Mouse (Mus musculus): ENCODE measurements around the gene Rnf181. TPM values are rescaled to one million over a fixed set of nuclear protein-coding genes. Genes with fewer than 3 reads are reported as not detected.
A peak's percentile ranks its signal among the peaks of the same experiment; 100 is the strongest.

Rnf181 gene
- 115 and 145 TPM in 2 replicates for polyA plus RNA-seq (2014; fragmentation: Nextera tagmentation; extraction: Ambion mirVana)

GRCm38 (mm10) chr6:72366844-72367443 is at the start of gene Rnf181:
Gene Rnf181, minus strand, starts transcription at chr6:72366956.
- H3K27me3 ChIP-seq (ENCODE audit: control insufficient read depth, insufficient read depth, low read length): no peaks in the 10 kb centered on the region
- H3K4me2 ChIP-seq (ENCODE audit: low read depth, low read length): no peak within 1 kb of the TSS
- H3K9me3 ChIP-seq (ENCODE audit: control insufficient read depth, low read length): no peaks in the 10 kb centered on the region
- no peak within 1 kb of the TSS for H3K27ac ChIP-seq (ENCODE audit: low read depth, low read length)
- H3K4me3 ChIP-seq (ENCODE audit: low read depth, low read length): no peak within 1 kb of the TSS
- H3K36me3 ChIP-seq (ENCODE audit: control insufficient read depth, insufficient read depth, low read length): no peaks in the 10 kb centered on the region
- no peak for ATAC-seq (ENCODE audit: low read depth)
- 76% methylated on average over 4 of the region's 4 CpGs for WGBS
- H3K9ac ChIP-seq (replicated peaks; ENCODE audit: low read depth, low read length): no peak within 1 kb of the TSS
- no peaks in the 10 kb centered on the region for H3K4me1 ChIP-seq (ENCODE audit: control insufficient read depth, insufficient read depth, low read length)

- no peaks in the 10 kb centered on the region for H3K9me3 ChIP-seq (ENCODE audit: control insufficient read depth, low read length)
- 89% methylated on average over 7 of the region's 7 CpGs for WGBS
- no peak for ATAC-seq (ENCODE audit: low read depth)
- H3K4me3 ChIP-seq (ENCODE audit: low read depth, low read length): no peak overlapping the region
- peaks cover 14% of the 10 kb centered on the region; the same call in 1 of the 2 replicates for H3K36me3 ChIP-seq (ENCODE audit: control insufficient read depth, insufficient read depth, low read length)
- no peaks in the 10 kb centered on the region for H3K27me3 ChIP-seq (ENCODE audit: control insufficient read depth, insufficient read depth, low read length)
- H3K4me1 ChIP-seq (ENCODE audit: control insufficient read depth, insufficient read depth, low read length): peaks cover 8% of the 10 kb centered on the region
- no peak overlapping the region for H3K27ac ChIP-seq (ENCODE audit: low read depth, low read length)
- no peak overlapping the region for H3K9ac ChIP-seq (replicated peaks; ENCODE audit: low read depth, low read length)
- no peak overlapping the region for H3K4me2 ChIP-seq (ENCODE audit: low read depth, low read length)
Measured at GRCm38 (mm10) chr6:72415964-72416772, 49.4 kb upstream of the Rnf181 start.

GRCm38 (mm10) chr6:72415181-72415580 is 48.4 kb upstream of the Rnf181 start:
- ATAC-seq (ENCODE audit: low read depth): no peak
- Histone ChIP-seq H3K4me1 (ENCODE audit: control insufficient read depth, insufficient read depth, low read length) (peaks cover 8% of the 10 kb centered on the region), H3K4me2 (ENCODE audit: low read depth, low read length) (peak overlapping the region; percentile 88), H3K4me3 (ENCODE audit: low read depth, low read length) (peak overlapping the region; percentile 46; the same call in 1 of the 2 replicates), H3K27ac (ENCODE audit: low read depth, low read length) (no peak overlapping the region), H3K9ac (replicated peaks; ENCODE audit: low read depth, low read length) (no peak overlapping the region), H3K36me3 (ENCODE audit: control insufficient read depth, insufficient read depth, low read length) (peaks cover 14% of the 10 kb centered on the region; the same call in 1 of the 2 replicates), H3K27me3 (ENCODE audit: control insufficient read depth, insufficient read depth, low read length) (no peaks in the 10 kb centered on the region), H3K9me3 (ENCODE audit: control insufficient read depth, low read length) (no peaks in the 10 kb centered on the region)
- WGBS: 87% methylated on average over 5 of the region's 5 CpGs

- 2% methylated on average over 33 of the region's 33 CpGs for WGBS
- Histone ChIP-seq H3K4me3 (ENCODE audit: low read depth, low read length) (peak within 1 kb of the TSS; percentile 46), H3K27me3 (ENCODE audit: control insufficient read depth, insufficient read depth, low read length) (no peaks in the 10 kb centered on the region), H3K36me3 (ENCODE audit: control insufficient read depth, insufficient read depth, low read length) (peaks cover 10% of the 10 kb centered on the region; the same call in 1 of the 2 replicates), H3K4me2 (ENCODE audit: low read depth, low read length) (peak within 1 kb of the TSS; percentile 88), H3K9ac (replicated peaks; ENCODE audit: low read depth, low read length) (peak within 1 kb of the TSS; percentile 66), H3K4me1 (ENCODE audit: control insufficient read depth, insufficient read depth, low read length) (peaks cover 8% of the 10 kb centered on the region), H3K27ac (ENCODE audit: low read depth, low read length) (0 out of 2 replicates have a peak within 1 kb of the TSS, but pooled peaks have one; percentile 8), H3K9me3 (ENCODE audit: control insufficient read depth, low read length) (no peaks in the 10 kb centered on the region)
- ATAC-seq (ENCODE audit: low read depth): peak; percentile 96
Measured at GRCm38 (mm10) chr6:72414076-72414756, 47.5 kb upstream of the Rnf181 start, which contains the start of gene Ggcx. Gene Ggcx, plus strand, starts transcription at chr6:72414308.

GRCm38 (mm10) chr6:72410518-72410917 is 43.8 kb upstream of the Rnf181 start:
- peaks cover 8% of the 10 kb centered on the region for H3K4me1 ChIP-seq (ENCODE audit: control insufficient read depth, insufficient read depth, low read length)
- no peak for ATAC-seq (ENCODE audit: low read depth)
- 81% methylated on average over 7 of the region's 7 CpGs for WGBS
- no peak overlapping the region for H3K4me2 ChIP-seq (ENCODE audit: low read depth, low read length)
- H3K27me3 ChIP-seq (ENCODE audit: control insufficient read depth, insufficient read depth, low read length): no peaks in the 10 kb centered on the region
- H3K4me3 ChIP-seq (ENCODE audit: low read depth, low read length): no peak overlapping the region
- H3K9me3 ChIP-seq (ENCODE audit: control insufficient read depth, low read length): no peaks in the 10 kb centered on the region
- no peaks in the 10 kb centered on the region for H3K36me3 ChIP-seq (ENCODE audit: control insufficient read depth, insufficient read depth, low read length)
- H3K27ac ChIP-seq (ENCODE audit: low read depth, low read length): no peak overlapping the region
- H3K9ac ChIP-seq (replicated peaks; ENCODE audit: low read depth, low read length): no peak overlapping the region

GRCm38 (mm10) chr6:72410003-72410402 is 43.2 kb upstream of the Rnf181 start:
- no peak overlapping the region for H3K4me3 ChIP-seq (ENCODE audit: low read depth, low read length)
- H3K27me3 ChIP-seq (ENCODE audit: control insufficient read depth, insufficient read depth, low read length): no peaks in the 10 kb centered on the region
- WGBS: 32% methylated on average over 1 of the region's 1 CpGs
- no peak overlapping the region for H3K4me2 ChIP-seq (ENCODE audit: low read depth, low read length)
- peaks cover 5% of the 10 kb centered on the region for H3K4me1 ChIP-seq (ENCODE audit: control insufficient read depth, insufficient read depth, low read length)
- H3K36me3 ChIP-seq (ENCODE audit: control insufficient read depth, insufficient read depth, low read length): no peaks in the 10 kb centered on the region
- ATAC-seq (ENCODE audit: low read depth): no peak
- no peak overlapping the region for H3K27ac ChIP-seq (ENCODE audit: low read depth, low read length)
- no peak overlapping the region for H3K9ac ChIP-seq (replicated peaks; ENCODE audit: low read depth, low read length)
- H3K9me3 ChIP-seq (ENCODE audit: control insufficient read depth, low read length): no peaks in the 10 kb centered on the region

GRCm38 (mm10) chr6:72409567-72409966 is 42.8 kb upstream of the Rnf181 start:
- ATAC-seq (ENCODE audit: low read depth): no peak
- Histone ChIP-seq H3K4me1 (ENCODE audit: control insufficient read depth, insufficient read depth, low read length) (peaks cover under 1% of the 10 kb centered on the region), H3K4me3 (ENCODE audit: low read depth, low read length) (no peak overlapping the region), H3K9me3 (ENCODE audit: control insufficient read depth, low read length) (no peaks in the 10 kb centered on the region), H3K9ac (replicated peaks; ENCODE audit: low read depth, low read length) (no peak overlapping the region), H3K27me3 (ENCODE audit: control insufficient read depth, insufficient read depth, low read length) (no peaks in the 10 kb centered on the region), H3K4me2 (ENCODE audit: low read depth, low read length) (no peak overlapping the region), H3K36me3 (ENCODE audit: control insufficient read depth, insufficient read depth, low read length) (no peaks in the 10 kb centered on the region), H3K27ac (ENCODE audit: low read depth, low read length) (no peak overlapping the region)
- 16% methylated on average over 3 of the region's 3 CpGs for WGBS

GRCm38 (mm10) chr6:72407119-72407518 is 40.4 kb upstream of the Rnf181 start:
- no peak overlapping the region for H3K4me2 ChIP-seq (ENCODE audit: low read depth, low read length)
- H3K9me3 ChIP-seq (ENCODE audit: control insufficient read depth, low read length): no peaks in the 10 kb centered on the region
- H3K4me3 ChIP-seq (ENCODE audit: low read depth, low read length): no peak overlapping the region
- no peak overlapping the region for H3K9ac ChIP-seq (replicated peaks; ENCODE audit: low read depth, low read length)
- no peaks in the 10 kb centered on the region for H3K4me1 ChIP-seq (ENCODE audit: control insufficient read depth, insufficient read depth, low read length)
- WGBS: 6% methylated on average over 5 of the region's 5 CpGs
- ATAC-seq (ENCODE audit: low read depth): peak; percentile 70; the same call in 1 of the 2 replicates
- no peaks in the 10 kb centered on the region for H3K27me3 ChIP-seq (ENCODE audit: control insufficient read depth, insufficient read depth, low read length)
- H3K36me3 ChIP-seq (ENCODE audit: control insufficient read depth, insufficient read depth, low read length): no peaks in the 10 kb centered on the region
- no peak overlapping the region for H3K27ac ChIP-seq (ENCODE audit: low read depth, low read length)
